Mouse (Mus musculus) liver, adult 2 months (tissue): Measurements from ENCODE around the gene Krt78. TPM values are rescaled to one million over a fixed set of nuclear protein-coding genes. Genes with fewer than 3 reads are reported as not detected.

ENCODE experiments used
- DNase-seq: peaks from one replicate; pipeline ENCODE4 v3.0.0-alpha.2; 2011; ENCODE audit warnings: low read depth, low spot score; ENCODE audit errors: extremely low read depth
- H3K27ac ChIP-seq: fragments of 200-500 bp; replicated peaks from 2 replicates; pipeline ENCODE4 v1.5.1; 2012; ENCODE audit warnings: low read depth, mild to moderate bottlenecking, control low read depth, inconsistent platforms, low read length; ENCODE audit not compliant: insufficient read depth
- H3K27me3 ChIP-seq: fragments of 200-500 bp; 2 replicates; pipeline ENCODE4 v1.6.1; 2012; ENCODE audit warnings: mild to moderate bottlenecking, moderate library complexity, low read length, inconsistent platforms; ENCODE audit not compliant: control insufficient read depth, insufficient read depth
- H3K36me3 ChIP-seq: fragments of 200-500 bp; 2 replicates; pipeline ENCODE4 v1.6.1; 2012; ENCODE audit warnings: low read length, inconsistent platforms; ENCODE audit not compliant: control insufficient read depth, insufficient read depth
- H3K4me1 ChIP-seq: fragments of 200-500 bp; 2 replicates; pipeline ENCODE4 v1.6.1; 2011; ENCODE audit warnings: low read length; ENCODE audit not compliant: control insufficient read depth, insufficient read depth
- H3K4me3 ChIP-seq: fragments of 200-500 bp; 2 replicates; pipeline ENCODE4 v1.5.1; 2011; ENCODE audit warnings: low read depth, mild to moderate bottlenecking, control low read depth, low read length, moderate library complexity; ENCODE audit not compliant: insufficient read depth
- H3K79me2 ChIP-seq: fragments of 200-500 bp; 2 replicates; pipeline ENCODE4 v1.6.1; 2012; ENCODE audit warnings: inconsistent platforms, mild to moderate bottlenecking, low read length, moderate library complexity; ENCODE audit not compliant: control insufficient read depth, insufficient read depth
- H3K9ac ChIP-seq: fragments of 200-500 bp; 2 replicates; pipeline ENCODE4 v1.6.1; 2012; ENCODE audit warnings: low read depth, mild to moderate bottlenecking, control low read depth, inconsistent platforms, low read length
- CTCF ChIP-seq: fragments of 200-500 bp; IDR thresholded peaks from 2 replicates; pipeline ENCODE4 v1.5.1; 2011; ENCODE audit warnings: low read depth, low read length, control low read depth
- POLR2A ChIP-seq: fragments of 200-500 bp; IDR thresholded peaks from 2 replicates; pipeline ENCODE4 v1.6.1; 2011; ENCODE audit warnings: low read length, control low read depth; ENCODE audit not compliant: insufficient read depth; ENCODE audit errors: extremely low read depth
- WGBS: fragments of 180-500 bp; shearing (Covaris S2); methylation state at CpG from one replicate; pipeline ENCODE4 v1.1.7; 2018; 5-methylcytosine and 5-hydroxymethylcytosine counted together
- polyA plus RNA-seq: library from polyadenylated mRNA; depleted of rRNA; stranded (reverse); fragments of >200 nt; gene quantifications from 2 replicates; pipeline ENCODE4 v1.2.3, GENCODE M21; 2012
- total RNA-seq: library from RNA; depleted of rRNA; stranded (reverse); fragments of >200 nt; gene quantifications from 2 replicates; pipeline ENCODE4 v1.2.3, GENCODE M21; 2014

The Krt78 gene
- total and polyA plus RNA-seq, 2 experiments = not detected

DNA sequence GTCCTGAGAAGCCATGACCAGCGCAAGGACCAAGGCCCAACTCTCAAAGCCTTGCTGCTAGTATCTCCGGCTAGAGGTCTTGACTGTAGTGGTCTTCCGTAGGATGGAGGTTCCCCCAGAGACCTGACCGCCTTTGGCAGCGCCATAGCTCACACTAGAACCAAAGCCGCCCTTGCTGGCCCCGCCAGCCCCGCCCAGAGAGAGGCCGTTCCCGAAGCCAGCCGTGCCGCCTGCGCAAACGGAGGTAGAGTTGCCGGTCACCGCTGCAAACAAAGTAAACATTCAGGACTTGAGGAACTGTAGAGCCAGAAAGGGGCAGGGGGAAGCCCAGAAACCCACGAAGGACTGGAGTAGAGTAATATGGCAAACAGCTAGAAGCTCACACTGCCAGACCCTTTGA lies 24.4 kb downstream of the Krt78 start:
- Histone ChIP-seq H3K4me1 (peaks cover 19% of the 10 kb centered on the region), H3K27me3 (no peaks in the 10 kb centered on the region), H3K36me3 (no peaks in the 10 kb centered on the region), H3K27ac (peak overlapping the region; percentile 23; the same call in 1 of the 2 replicates), H3K79me2 (no peaks in the 10 kb centered on the region), H3K9ac (peak overlapping the region; percentile 41; the same call in 1 of the 2 replicates), H3K4me3 (peak overlapping the region; percentile 34)
- 4% methylated on average over 17 of the region's 17 CpGs for WGBS
- TF ChIP-seq POLR2A = no peak
- TF ChIP-seq CTCF = no peak
- peak; percentile 64 for DNase-seq

DNA sequence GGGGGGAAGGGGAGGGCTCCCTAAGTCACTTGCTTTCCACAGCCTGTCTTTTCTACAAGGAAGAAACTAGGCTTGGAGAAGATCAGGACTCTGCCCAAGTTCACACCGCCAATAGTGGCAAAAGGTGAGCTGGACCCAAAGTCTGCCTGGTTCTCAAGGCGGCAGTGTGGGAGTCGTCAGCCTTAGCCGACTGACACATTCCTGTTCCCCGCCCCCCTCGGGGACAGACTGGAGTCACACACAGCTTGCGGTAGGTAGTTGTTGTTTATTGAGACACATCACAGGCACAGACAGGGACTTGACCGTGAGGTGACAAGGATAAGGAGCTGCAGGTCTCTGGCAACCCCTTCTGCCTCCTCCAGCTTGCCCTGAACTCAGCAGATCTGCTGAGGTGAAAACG lies 25.0 kb downstream of the Krt78 start:
- peak; percentile 57 for DNase-seq

DNA sequence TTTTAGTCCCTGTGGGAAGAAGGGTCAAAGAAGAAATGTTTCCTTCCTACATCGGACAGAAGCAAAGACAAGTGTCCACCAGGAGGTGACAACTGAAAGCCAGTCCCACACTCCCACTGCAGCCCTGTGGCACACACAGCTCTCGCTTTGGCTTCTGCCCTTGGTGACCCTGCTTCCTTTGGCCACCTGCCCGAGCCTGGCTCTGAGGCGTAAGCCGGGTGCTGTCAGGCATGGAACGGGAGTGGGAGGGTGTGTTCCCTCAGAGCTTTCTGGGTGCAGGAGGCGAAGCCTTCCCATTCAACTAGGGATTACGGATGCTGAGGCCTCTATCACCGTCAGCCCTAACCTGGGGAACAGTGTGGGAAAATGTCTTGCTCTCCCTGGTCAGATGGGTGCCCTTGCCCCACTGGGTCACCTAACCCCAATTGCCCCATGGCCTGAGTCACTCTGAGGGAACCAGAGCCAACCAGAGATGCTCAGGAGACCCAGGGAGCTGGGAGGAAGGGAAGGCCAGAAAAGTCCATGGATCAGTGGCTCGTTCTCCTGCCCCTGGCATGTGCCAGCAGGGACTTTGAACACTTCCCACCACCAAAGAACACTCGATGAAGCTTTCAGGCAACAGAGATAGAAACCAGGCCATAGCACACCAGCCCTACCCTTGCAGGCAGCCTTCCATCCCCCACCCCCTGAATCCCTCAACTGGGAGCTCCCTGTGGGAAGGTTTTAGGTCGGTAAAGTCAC lies 26.6 kb downstream of the Krt78 start:
- Histone ChIP-seq H3K27ac (peak overlapping the region; percentile 67), H3K36me3 (no peaks in the 10 kb centered on the region), H3K79me2 (no peaks in the 10 kb centered on the region), H3K4me1 (peaks cover 27% of the 10 kb centered on the region), H3K4me3 (no peak overlapping the region), H3K9ac (no peak overlapping the region), H3K27me3 (no peaks in the 10 kb centered on the region)
- 17% methylated on average over 12 of the region's 12 CpGs for WGBS
- peak; percentile 85 for DNase-seq
- peak; percentile 42 for TF ChIP-seq CTCF
- no peak for TF ChIP-seq POLR2A

More for the DNA sequence above, 25.0 kb downstream of the Krt78 start:
- 23% methylated on average over 9 of the region's 9 CpGs for WGBS
- TF ChIP-seq CTCF = no peak
- TF ChIP-seq POLR2A = no peak
- H3K9ac ChIP-seq = no peak overlapping the region
- no peaks in the 10 kb centered on the region for H3K36me3 ChIP-seq
- H3K27ac ChIP-seq = peak overlapping the region; percentile 23; the same call in 1 of the 2 replicates
- H3K4me1 ChIP-seq = peaks cover 22% of the 10 kb centered on the region
- no peak overlapping the region for H3K4me3 ChIP-seq
- H3K27me3 ChIP-seq = no peaks in the 10 kb centered on the region
- H3K79me2 ChIP-seq = no peaks in the 10 kb centered on the region

DNA sequence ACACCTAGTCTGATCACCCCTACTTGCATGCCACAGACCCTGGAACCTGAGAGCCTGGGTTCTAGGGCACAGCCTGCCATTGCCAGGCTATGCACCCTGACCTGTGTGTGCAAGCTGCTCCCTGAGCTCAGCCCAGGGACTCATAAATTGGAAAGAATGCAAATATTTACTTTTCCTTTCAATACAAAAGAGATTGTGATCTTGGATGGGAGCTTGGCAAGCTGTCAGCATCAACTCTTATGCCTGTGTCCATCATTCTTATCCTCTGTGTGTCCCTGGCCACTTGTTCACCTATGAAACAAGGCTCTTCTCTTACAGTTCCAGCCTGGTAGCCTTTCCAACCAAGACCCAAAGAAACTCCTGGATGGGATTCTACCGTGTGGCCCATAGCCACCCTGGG lies 29.0 kb downstream of the Krt78 start:
- Histone ChIP-seq H3K4me1 (peaks cover 31% of the 10 kb centered on the region), H3K27ac (no peak overlapping the region), H3K27me3 (no peaks in the 10 kb centered on the region), H3K36me3 (no peaks in the 10 kb centered on the region), H3K4me3 (no peak overlapping the region), H3K9ac (no peak overlapping the region), H3K79me2 (no peaks in the 10 kb centered on the region)
- TF ChIP-seq CTCF = no peak
- TF ChIP-seq POLR2A = no peak
- WGBS = 38% methylated on average over 1 of the region's 1 CpGs
- DNase-seq = peak; percentile 92

DNA sequence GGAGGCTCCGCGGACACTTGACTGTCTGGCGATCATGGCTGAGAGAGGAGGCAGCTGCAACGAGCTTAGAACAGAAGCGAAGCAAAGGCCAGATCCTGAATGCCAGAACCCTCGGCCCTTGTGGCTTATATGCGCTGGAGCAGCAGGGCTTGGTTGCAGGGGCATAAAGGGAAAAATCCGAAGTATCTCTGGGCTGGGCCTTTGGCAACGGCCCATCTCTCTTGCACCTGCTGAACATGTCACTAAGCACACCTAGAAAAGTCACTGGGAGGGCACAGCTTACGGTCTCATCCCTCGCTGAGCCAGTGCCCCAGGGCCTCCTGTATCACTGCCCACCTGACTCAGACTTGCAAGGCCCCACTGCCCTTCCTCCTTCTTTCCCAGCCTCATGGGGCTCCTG lies 29.5 kb downstream of the Krt78 start, which contains the start of gene Krt4:
TSS of gene Krt4 (minus strand) at position 101 of the 400 bp plus-strand sequence.
- Histone ChIP-seq H3K79me2 (no peaks in the 10 kb centered on the region), H3K4me1 (peaks cover 29% of the 10 kb centered on the region), H3K27me3 (no peaks in the 10 kb centered on the region), H3K9ac (no peak within 1 kb of the TSS), H3K36me3 (no peaks in the 10 kb centered on the region), H3K4me3 (no peak within 1 kb of the TSS), H3K27ac (no peak within 1 kb of the TSS)
- WGBS = 72% methylated on average over 11 of the region's 11 CpGs
- no peak for TF ChIP-seq CTCF
- no peak for TF ChIP-seq POLR2A
- DNase-seq = no peak

DNA sequence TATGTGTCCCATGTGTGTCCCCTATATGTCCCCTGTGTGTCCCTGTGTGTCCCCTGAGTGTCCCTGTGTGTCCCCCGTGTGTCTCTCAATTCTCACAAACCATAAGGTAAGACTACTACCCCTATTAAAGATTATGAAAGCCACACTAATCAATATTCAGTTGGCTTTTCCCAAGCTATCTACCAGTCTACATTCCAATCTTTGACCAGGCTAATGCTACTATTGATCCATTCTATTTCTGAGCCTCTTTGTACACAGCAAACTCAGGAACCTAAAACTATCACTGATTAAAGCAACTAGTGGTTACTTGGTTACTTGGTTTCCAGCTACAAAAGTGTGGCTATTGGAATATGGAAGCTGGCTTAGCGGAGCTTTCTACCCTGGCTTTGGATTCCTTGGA lies 31.8 kb downstream of the Krt78 start:
- peak; percentile 94 for DNase-seq
- TF ChIP-seq CTCF (no peak), POLR2A (no peak)
- no peak overlapping the region for H3K9ac ChIP-seq
- H3K79me2 ChIP-seq = no peaks in the 10 kb centered on the region
- peaks cover 16% of the 10 kb centered on the region for H3K4me1 ChIP-seq
- H3K36me3 ChIP-seq = no peaks in the 10 kb centered on the region
- no peak overlapping the region for H3K4me3 ChIP-seq
- no peaks in the 10 kb centered on the region for H3K27me3 ChIP-seq
- H3K27ac ChIP-seq = no peak overlapping the region
- 27% methylated on average over 2 of the region's 2 CpGs for WGBS
